Mouse (Mus musculus) ES-Bruce4 (cell line): ENCODE measurements around the gene Morn1.
A peak's percentile ranks its signal among the peaks of the same experiment; 100 is the strongest.

Experiments used
- CTCF ChIP-seq: IDR thresholded peaks from one replicate; pipeline ENCODE4 v1.8.1; 2011; ENCODE audit warnings: low read depth, low read length
- EP300 ChIP-seq: IDR thresholded peaks from 2 replicates; pipeline ENCODE4 v1.6.1; 2011; ENCODE audit warnings: low read depth, low read length; ENCODE audit not compliant: insufficient read depth
- POLR2A ChIP-seq: IDR thresholded peaks from one replicate; pipeline ENCODE4 v1.8.1; 2011; ENCODE audit warnings: low read length; ENCODE audit not compliant: insufficient read depth

GRCm38 (mm10) chr4:155129132-155129917 lies 42.9 kb downstream of the Morn1 start:
- TF ChIP-seq CTCF (peak; percentile 17), POLR2A (no peak), EP300 (no peak)
